ENCODE assay signal across 15 mouse cellular contexts in the genomic region with DNA sequence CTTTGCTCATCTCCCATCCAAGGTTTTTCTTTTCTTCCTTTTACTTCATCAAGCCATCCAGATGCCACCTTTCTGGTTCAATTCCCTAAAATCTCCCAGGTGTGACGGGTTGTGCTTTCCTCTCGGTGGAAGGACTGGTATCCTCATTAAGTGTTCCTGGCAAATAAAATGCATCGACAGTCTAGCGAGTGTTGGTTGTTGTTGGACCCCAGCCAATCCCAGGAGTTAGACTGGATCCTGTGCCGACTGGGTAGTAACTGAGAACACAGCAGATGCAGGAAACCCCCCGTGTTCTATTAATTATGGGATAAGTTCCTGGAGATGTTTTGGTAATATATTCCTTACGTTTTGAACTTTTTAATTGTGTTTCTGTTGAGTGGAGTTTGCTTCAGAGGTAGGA.
DNase-seq lines count a peak whose midpoint lies in the region.
"Had no signal": no experiment of that assay in that cellular context is flagged by ENCODE, and none has a peak within 500 bp of the region (broad histone marks: within the 10 kb centered on the region; RNA-seq: fewer than 3 reads in every experiment).

No protein-coding gene starts in this region.

- DNase-seq in adrenal gland, postnatal 14 days: peak; percentile 13
- DNase-seq in adrenal gland, postnatal 10 days: no peak
- DNase-seq in heart, adult 18-20 months: peak; percentile 48 to 67
- no peak for DNase-seq in heart, embryonic 10.5 days (ENCODE audit: low spot score)
- DNase-seq in heart, postnatal 4 days: peak; percentile 53
- DNase-seq in kidney, postnatal 36 days: peak; percentile 60 to 67
- DNase-seq in MN1 (ENCODE audit: low spot score): no peak
- no peak for DNase-seq in retina, postnatal 1 day
- DNase-seq: adrenal gland, postnatal 25 days; gastrocnemius, postnatal 36 days had no signal

- no peaks in the 10 kb centered on the region for H3K4me1 ChIP-seq in heart, embryonic 10.5 days

- no peaks in the 10 kb centered on the region for H3K36me3 ChIP-seq in heart, embryonic 10.5 days
- H3K36me3 ChIP-seq: hindbrain, embryonic 12.5 days; midbrain, embryonic 15.5 days; neural tube, embryonic 12.5 days had no signal

- H3K27me3 ChIP-seq in heart, embryonic 10.5 days (ENCODE audit: insufficient read depth, poor library complexity, severe bottlenecking): 0 out of 2 replicates have a peak, but pooled peaks cover 6% of the 10 kb centered on the region
- H3K27me3 ChIP-seq: forebrain, embryonic 13.5 days; hindbrain, embryonic 12.5 days; midbrain, embryonic 15.5 days; neural tube, embryonic 12.5 days had no signal

- 71% methylated on average over 7 of the region's 7 CpGs for WGBS in heart, embryonic 10.5 days

- H3K4me3 ChIP-seq in heart, embryonic 10.5 days: no peak overlapping the region
- H3K4me3 ChIP-seq: forebrain, embryonic 13.5 days; hindbrain, embryonic 12.5 days; midbrain, embryonic 15.5 days; neural tube, embryonic 12.5 days had no signal

- no peaks in the 10 kb centered on the region for H3K9me3 ChIP-seq in heart, embryonic 10.5 days
- H3K9me3 ChIP-seq: forebrain, embryonic 13.5 days; hindbrain, embryonic 12.5 days; midbrain, embryonic 15.5 days; neural tube, embryonic 12.5 days had no signal

- no peak overlapping the region for H3K27ac ChIP-seq in heart, embryonic 10.5 days
- H3K27ac ChIP-seq: forebrain, embryonic 13.5 days; hindbrain, embryonic 12.5 days; liver, embryonic 14.5 days; midbrain, embryonic 15.5 days; neural tube, embryonic 12.5 days had no signal

Comparison
In these comparisons a context has a peak if more than half of its experiments do, and no peak if none do; other contexts are left out.
1. DNase-seq: peak in adrenal gland, postnatal 14 days (single experiment), heart, adult 18-20 months (2 of 2), heart, postnatal 4 days (single experiment) and kidney, postnatal 36 days (2 of 2); none in adrenal gland, postnatal 10 days (single experiment), heart, embryonic 10.5 days (single experiment), MN1 (single experiment) and retina, postnatal 1 day (single experiment).